Mouse (Mus musculus) hindbrain, embryonic 12.5 days (tissue): ENCODE measurements around the gene Snrpg. TPM values are rescaled to one million over a fixed set of nuclear protein-coding genes. Genes with fewer than 3 reads are reported as not detected.

Source experiments
- ATAC-seq: fragments of 200-750 bp; cut with Nextera tagmentation; 2 replicates; pipeline ENCODE4 v1.8.0; 2017; ENCODE audit warnings: moderate TSS enrichment; ENCODE audit not compliant: low FRiP score
- H3K27ac ChIP-seq: fragments of 300-500 bp; sonication (generic); 2 replicates; pipeline ENCODE4 v1.5.1; 2016; ENCODE audit warnings: mild to moderate bottlenecking
- H3K27me3 ChIP-seq: fragments of 300-500 bp; sonication (generic); 2 replicates; pipeline ENCODE4 v1.6.1; 2016; ENCODE audit warnings: mild to moderate bottlenecking
- H3K36me3 ChIP-seq: fragments of 300-500 bp; sonication (generic); 2 replicates; pipeline ENCODE4 v1.6.1; 2016; ENCODE audit warnings: mild to moderate bottlenecking
- H3K4me1 ChIP-seq: fragments of 300-500 bp; sonication (generic); 2 replicates; pipeline ENCODE4 v1.6.1; 2016
- H3K4me2 ChIP-seq: fragments of 300-500 bp; sonication (generic); replicated peaks from 2 replicates; pipeline ENCODE4 v1.6.1; 2016; ENCODE audit warnings: mild to moderate bottlenecking
- H3K4me3 ChIP-seq: fragments of 300-500 bp; sonication (generic); 2 replicates; pipeline ENCODE4 v1.5.1; 2016; ENCODE audit warnings: mild to moderate bottlenecking
- H3K9ac ChIP-seq: fragments of 300-500 bp; sonication (generic); 2 replicates; pipeline ENCODE4 v1.6.1; 2016; ENCODE audit warnings: mild to moderate bottlenecking, moderate library complexity
- H3K9me3 ChIP-seq: fragments of 300-500 bp; sonication (generic); replicated peaks from 2 replicates; pipeline ENCODE4 v1.6.1; 2016; ENCODE audit warnings: mild to moderate bottlenecking
- WGBS: fragments of 180-500 bp; shearing (Covaris S2); methylation state at CpG from one replicate; pipeline ENCODE4 v1.1.7; 2016; 5-methylcytosine and 5-hydroxymethylcytosine counted together
- polyA plus RNA-seq: library from polyadenylated mRNA; unstranded; fragments of >200 nt; fragmentation: Nextera tagmentation; extraction: Ambion mirVana; gene quantifications from 2 replicates; pipeline ENCODE4 v1.2.1, GENCODE M21; 2016

Snrpg gene
- polyA plus RNA-seq, 1 experiment from 2014 or later: 521 TPM

DNA sequence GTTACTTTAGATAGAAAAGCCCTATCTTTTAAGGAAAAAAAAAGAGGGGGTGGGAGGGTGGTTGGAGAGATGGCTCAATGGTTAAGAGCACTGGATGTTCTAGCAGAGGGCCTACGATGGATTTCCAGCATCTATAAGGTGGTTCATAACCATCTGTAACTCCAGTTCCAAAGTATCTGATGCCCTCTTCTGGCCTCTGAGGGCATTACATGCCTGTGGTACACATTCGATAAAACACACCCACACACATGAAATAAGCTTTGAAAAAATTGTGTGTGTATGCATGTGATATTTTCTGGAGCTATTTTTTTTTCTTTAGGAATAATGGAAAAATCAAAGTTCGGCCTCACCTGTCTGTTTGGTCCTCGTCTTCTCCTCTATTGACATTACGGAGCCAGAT lies 20.2 kb downstream of the Snrpg start:
- Histone ChIP-seq H3K9ac (no peak overlapping the region), H3K4me3 (no peak overlapping the region), H3K9me3 (no peaks in the 10 kb centered on the region), H3K27me3 (no peaks in the 10 kb centered on the region), H3K4me2 (no peak overlapping the region), H3K27ac (no peak overlapping the region), H3K4me1 (peaks cover 20% of the 10 kb centered on the region), H3K36me3 (peaks cover 65% of the 10 kb centered on the region)
- no peak for ATAC-seq
- 97% methylated on average over 5 of the region's 5 CpGs for WGBS

DNA sequence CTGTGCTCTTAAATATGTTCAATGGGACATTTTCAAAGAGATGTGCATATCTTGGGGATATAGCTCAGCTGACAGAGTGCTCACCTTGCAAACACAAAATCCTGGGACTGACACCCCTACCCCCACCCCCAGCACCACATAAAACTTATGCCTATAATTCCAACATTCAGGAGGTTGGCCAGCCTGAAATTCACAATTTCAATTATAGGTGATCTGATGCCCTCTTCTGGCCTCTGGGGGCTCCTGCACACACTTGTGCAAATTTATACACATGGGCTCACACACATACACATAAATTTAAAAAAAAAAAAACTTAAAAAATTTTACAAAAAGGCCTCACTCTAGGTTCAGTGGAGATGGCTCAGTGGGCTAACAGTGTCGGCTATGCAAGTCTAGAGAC lies 22.1 kb downstream of the Snrpg start:
- Histone ChIP-seq H3K9ac (no peak overlapping the region), H3K27ac (no peak overlapping the region), H3K9me3 (no peaks in the 10 kb centered on the region), H3K27me3 (no peaks in the 10 kb centered on the region), H3K4me2 (no peak overlapping the region), H3K4me1 (peaks cover 20% of the 10 kb centered on the region), H3K4me3 (no peak overlapping the region), H3K36me3 (peaks cover 49% of the 10 kb centered on the region)
- 92% methylated on average over 1 of the region's 1 CpGs for WGBS
- no peak for ATAC-seq

GRCm38 (mm10) chr6:86394078-86394720 lies 23.1 kb downstream of the Snrpg start:
- no peaks in the 10 kb centered on the region for H3K9me3 ChIP-seq
- H3K4me2 ChIP-seq: peak overlapping the region; percentile 7; the same call in 1 of the 2 replicates
- H3K4me3 ChIP-seq: no peak overlapping the region
- WGBS: 93% methylated on average over 17 of the region's 17 CpGs
- no peak overlapping the region for H3K27ac ChIP-seq
- H3K27me3 ChIP-seq: no peaks in the 10 kb centered on the region
- H3K4me1 ChIP-seq: peaks cover 20% of the 10 kb centered on the region
- peaks cover 39% of the 10 kb centered on the region for H3K36me3 ChIP-seq
- H3K9ac ChIP-seq: no peak overlapping the region
- ATAC-seq: no peak

DNA sequence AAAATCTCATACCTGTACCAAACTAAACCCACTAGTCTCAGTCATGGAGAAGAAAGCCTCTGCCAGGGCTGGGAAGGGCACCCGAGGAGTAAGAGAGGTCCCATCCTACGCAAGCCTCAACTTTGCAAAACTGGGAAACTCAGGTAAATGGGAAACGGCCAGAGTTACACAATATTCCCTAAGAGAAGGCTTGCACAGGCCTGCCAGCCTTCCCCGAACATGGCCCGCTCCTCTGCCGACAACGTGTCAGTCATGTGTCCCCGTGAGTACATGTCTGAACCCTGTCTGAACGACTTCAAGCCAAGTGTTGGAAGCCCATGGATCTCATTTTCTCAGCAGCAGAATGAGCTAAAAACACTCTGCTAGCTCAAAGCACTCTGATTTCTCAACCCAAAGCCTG lies 23.9 kb downstream of the Snrpg start:
- no peak for ATAC-seq
- Histone ChIP-seq H3K4me2 (peak overlapping the region; percentile 70), H3K27me3 (no peaks in the 10 kb centered on the region), H3K9ac (peak overlapping the region; percentile 93), H3K9me3 (no peaks in the 10 kb centered on the region), H3K4me3 (peak overlapping the region; percentile 87; the same call in 1 of the 2 replicates), H3K36me3 (peaks cover 30% of the 10 kb centered on the region), H3K27ac (no peak overlapping the region), H3K4me1 (peaks cover 20% of the 10 kb centered on the region)
- 87% methylated on average over 9 of the region's 9 CpGs for WGBS

GRCm38 (mm10) chr6:86395969-86396368 lies 24.9 kb downstream of the Snrpg start:
- Histone ChIP-seq H3K4me1 (peaks cover 20% of the 10 kb centered on the region), H3K27ac (peak overlapping the region; percentile 89), H3K9ac (peak overlapping the region; percentile 93), H3K4me2 (peak overlapping the region; percentile 70), H3K4me3 (peak overlapping the region; percentile 87), H3K27me3 (no peaks in the 10 kb centered on the region), H3K9me3 (no peaks in the 10 kb centered on the region), H3K36me3 (peaks cover 21% of the 10 kb centered on the region)
- WGBS: 32% methylated on average over 10 of the region's 10 CpGs
- ATAC-seq: no peak

DNA sequence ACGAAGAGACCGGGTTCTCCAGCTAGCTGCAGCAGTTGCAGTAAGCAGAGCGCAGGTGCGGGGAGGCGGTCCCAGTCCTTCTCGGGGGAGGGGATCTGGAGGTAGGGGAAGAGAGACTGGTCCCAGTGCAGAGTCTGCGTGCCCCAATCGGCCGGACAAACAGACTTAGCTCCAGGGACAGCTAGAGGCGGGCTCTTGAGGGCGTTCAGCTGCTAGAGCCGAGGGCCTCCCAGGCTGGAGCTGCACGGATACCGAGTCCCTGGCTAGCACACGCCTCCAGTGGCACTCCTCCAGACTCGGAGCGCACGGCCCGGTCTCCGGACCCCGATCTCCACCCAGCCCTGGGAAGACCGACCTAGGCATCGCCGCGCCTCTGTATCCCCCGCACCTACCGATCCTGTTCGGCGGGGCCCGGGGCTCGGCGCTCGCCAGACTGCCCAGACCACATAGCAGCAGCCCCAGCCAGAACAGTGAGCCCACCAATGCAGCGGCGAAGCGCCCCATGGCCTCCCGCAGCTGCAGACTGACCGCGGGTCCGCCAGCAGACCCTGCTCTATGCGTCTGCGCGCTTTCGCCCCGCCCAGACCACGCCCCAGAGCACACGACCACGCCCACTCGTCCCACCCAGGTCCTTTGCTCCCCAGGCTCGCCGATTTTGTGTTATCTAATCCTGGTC lies 25.6 kb downstream of the Snrpg start, which contains the start of gene Pcyox1:
Gene Pcyox1 (minus strand): TSS at position 574 of the 676 bp plus-strand sequence.
- ATAC-seq: peak; percentile 95
- H3K4me2 ChIP-seq: peak within 1 kb of the TSS; percentile 70
- peak within 1 kb of the TSS; percentile 89 for H3K27ac ChIP-seq
- under 1% methylated on average over 51 of the region's 51 CpGs for WGBS
- peak within 1 kb of the TSS; percentile 87 for H3K4me3 ChIP-seq
- H3K27me3 ChIP-seq: no peaks in the 10 kb centered on the region
- H3K9me3 ChIP-seq: no peaks in the 10 kb centered on the region
- H3K4me1 ChIP-seq: peaks cover 20% of the 10 kb centered on the region
- peaks cover 13% of the 10 kb centered on the region for H3K36me3 ChIP-seq
- peak within 1 kb of the TSS; percentile 93 for H3K9ac ChIP-seq

DNA sequence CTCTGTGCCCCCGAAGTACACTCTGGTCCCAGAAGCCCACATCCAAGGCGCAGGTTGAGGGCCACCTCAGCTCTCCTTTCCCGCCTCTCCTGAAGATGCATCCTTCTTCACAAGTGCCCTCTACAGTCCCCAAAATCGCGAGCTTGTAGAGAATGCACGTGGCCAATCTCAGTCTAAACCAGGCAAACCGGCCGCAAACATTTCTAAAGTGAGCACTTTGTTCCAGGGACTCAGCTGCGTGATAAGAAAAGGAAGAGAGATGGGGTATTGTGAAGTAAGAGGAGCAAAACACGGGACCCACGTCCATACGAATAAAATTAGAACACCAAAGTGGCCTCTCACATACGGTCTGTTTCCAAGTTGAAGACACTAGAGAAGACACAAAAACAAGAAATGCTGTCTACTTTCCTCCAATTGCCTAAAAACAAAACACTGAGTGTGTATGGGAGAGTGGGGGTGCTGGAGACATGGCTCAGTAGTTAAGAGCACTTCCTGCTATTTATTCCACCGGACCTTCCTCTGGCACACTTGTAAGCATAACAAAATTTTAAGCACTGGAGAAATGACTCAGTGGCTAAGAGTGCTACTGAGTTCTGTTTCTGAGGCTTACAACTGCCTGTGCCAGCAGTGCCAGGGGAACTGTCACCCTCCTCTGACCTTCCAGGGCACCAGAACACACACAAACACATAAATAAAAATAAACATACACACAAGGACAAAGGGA lies 26.3 kb downstream of the Snrpg start:
- H3K9ac ChIP-seq: peak overlapping the region; percentile 93
- peaks cover 6% of the 10 kb centered on the region; the same call in 1 of the 2 replicates for H3K36me3 ChIP-seq
- peak overlapping the region; percentile 70 for H3K4me2 ChIP-seq
- H3K27ac ChIP-seq: no peak overlapping the region
- 8% methylated on average over 14 of the region's 14 CpGs for WGBS
- no peaks in the 10 kb centered on the region for H3K9me3 ChIP-seq
- no peaks in the 10 kb centered on the region for H3K27me3 ChIP-seq
- no peak for ATAC-seq
- peak overlapping the region; percentile 87 for H3K4me3 ChIP-seq
- H3K4me1 ChIP-seq: peaks cover 20% of the 10 kb centered on the region

DNA sequence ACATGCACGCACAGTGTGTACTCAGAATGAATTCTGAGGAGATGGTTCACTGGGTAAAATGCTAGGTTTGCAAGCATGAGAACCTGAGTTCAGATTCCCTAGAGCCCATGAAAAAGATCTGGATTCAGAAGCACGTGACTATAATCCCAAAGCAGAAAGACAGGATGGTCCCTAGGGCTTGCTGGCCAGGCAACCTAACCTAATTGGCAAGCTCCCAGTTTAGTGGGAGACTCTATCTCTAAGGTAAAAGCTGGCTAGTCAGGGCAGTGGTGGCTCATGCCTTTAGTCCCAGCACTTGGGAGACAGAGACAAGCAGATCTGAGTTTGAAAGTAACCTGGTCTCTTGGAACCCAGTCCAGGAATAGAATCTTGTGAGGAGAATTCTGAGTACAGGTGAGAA lies 27.9 kb downstream of the Snrpg start:
- no peak overlapping the region for H3K4me2 ChIP-seq

GRCm38 (mm10) chr6:86399995-86400394 lies 28.9 kb downstream of the Snrpg start:
- Histone ChIP-seq H3K9me3 (no peaks in the 10 kb centered on the region), H3K9ac (no peak overlapping the region), H3K27me3 (no peaks in the 10 kb centered on the region), H3K36me3 (no peaks in the 10 kb centered on the region), H3K4me3 (no peak overlapping the region), H3K4me2 (no peak overlapping the region), H3K27ac (no peak overlapping the region), H3K4me1 (peaks cover 8% of the 10 kb centered on the region)
- WGBS: 94% methylated on average over 2 of the region's 2 CpGs
- no peak for ATAC-seq

More for the DNA sequence above, 27.9 kb downstream of the Snrpg start:
- no peak overlapping the region for H3K27ac ChIP-seq
- H3K9ac ChIP-seq: no peak overlapping the region
- WGBS: 81% methylated on average over 2 of the region's 2 CpGs
- H3K9me3 ChIP-seq: no peaks in the 10 kb centered on the region
- H3K27me3 ChIP-seq: no peaks in the 10 kb centered on the region
- no peak overlapping the region for H3K4me3 ChIP-seq
- no peak for ATAC-seq
- H3K36me3 ChIP-seq: no peaks in the 10 kb centered on the region
- peaks cover 18% of the 10 kb centered on the region for H3K4me1 ChIP-seq

DNA sequence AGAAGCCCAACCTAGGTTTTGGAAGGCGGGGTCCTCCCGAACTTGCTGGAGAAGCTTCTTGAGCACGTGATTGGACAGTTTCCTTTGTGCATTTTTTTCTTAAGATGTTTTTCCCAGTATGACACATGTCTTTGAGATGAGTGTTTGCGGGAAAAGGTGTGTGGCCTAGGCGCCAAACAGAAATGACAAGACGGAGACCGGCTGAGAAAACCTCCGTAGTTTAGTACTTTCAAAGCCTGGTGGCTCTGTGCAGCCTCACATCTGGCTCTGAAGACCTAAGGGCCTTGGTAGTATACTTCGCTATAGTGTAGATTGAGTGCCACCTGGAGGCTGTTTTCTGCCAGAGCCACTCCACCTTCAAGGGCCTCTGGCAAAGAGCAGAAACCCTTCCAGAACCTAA lies 29.9 kb downstream of the Snrpg start:
- Histone ChIP-seq H3K9me3 (no peaks in the 10 kb centered on the region), H3K27ac (no peak overlapping the region), H3K27me3 (no peaks in the 10 kb centered on the region), H3K36me3 (no peaks in the 10 kb centered on the region), H3K4me1 (no peaks in the 10 kb centered on the region), H3K4me3 (peak overlapping the region; percentile 10; the same call in 1 of the 2 replicates), H3K4me2 (peak overlapping the region; percentile 37), H3K9ac (no peak overlapping the region)
- ATAC-seq: no peak
- WGBS: 9% methylated on average over 9 of the region's 9 CpGs

DNA sequence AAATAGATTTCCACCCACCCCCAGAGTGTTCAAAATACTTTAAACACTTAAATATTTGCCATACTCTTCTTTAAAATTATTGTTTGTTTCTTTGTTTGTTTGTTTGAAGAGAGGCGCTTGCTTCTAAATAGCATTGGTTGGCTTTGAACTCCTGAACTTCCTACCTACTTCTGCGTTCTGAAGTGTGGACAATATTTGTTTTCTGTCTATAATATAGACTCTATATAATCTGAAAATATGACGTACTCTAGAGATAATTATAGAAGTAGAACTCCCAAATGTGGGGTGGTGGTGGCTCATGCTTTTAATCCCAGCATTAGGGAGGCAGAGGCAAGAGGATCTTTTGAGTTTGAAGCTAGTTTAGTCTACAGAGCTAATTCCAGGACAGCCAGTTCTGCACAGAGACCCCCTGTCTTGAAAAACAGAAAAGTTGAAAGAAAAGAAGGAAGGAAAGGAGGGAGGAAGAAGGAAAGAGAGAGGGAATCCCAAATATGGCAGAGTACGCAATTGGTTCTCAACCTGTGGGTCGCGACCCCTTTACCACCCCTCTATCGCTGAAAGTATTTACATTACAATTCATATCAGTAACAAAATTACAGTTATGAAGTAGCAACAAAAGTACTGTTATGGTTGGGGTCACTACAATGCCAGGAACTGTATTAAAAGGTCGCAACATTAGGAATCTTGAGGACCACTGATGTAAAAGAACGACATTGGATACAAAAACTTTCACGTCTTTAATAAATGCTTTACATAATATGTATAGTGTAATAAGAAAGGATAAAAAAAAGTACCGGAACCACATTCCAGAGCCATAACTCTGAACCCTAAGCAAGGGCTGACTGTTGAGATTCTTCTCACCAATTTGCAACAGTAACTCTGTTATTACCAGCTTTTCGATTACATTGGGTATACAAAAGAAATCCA lies 31.8 kb downstream of the Snrpg start:
- H3K36me3 ChIP-seq: peaks cover 4% of the 10 kb centered on the region; the same call in 1 of the 2 replicates
- H3K4me3 ChIP-seq: peak overlapping the region; percentile 84
- ATAC-seq: no peak
- peaks cover 12% of the 10 kb centered on the region for H3K4me1 ChIP-seq
- H3K9me3 ChIP-seq: no peaks in the 10 kb centered on the region
- WGBS: 41% methylated on average over 12 of the region's 12 CpGs
- H3K27ac ChIP-seq: no peak overlapping the region
- H3K9ac ChIP-seq: no peak overlapping the region
- H3K27me3 ChIP-seq: no peaks in the 10 kb centered on the region
- H3K4me2 ChIP-seq: peak overlapping the region; percentile 74
